Mouse (Mus musculus): Measurements from ENCODE around the gene Gpatch8. TPM values are rescaled to one million over a fixed set of nuclear protein-coding genes. Genes with fewer than 3 reads are reported as not detected.
A peak's percentile ranks its signal among the peaks of the same experiment; 100 is the strongest.

The Gpatch8 gene
- total RNA-seq, 2 experiments from 2014 or later, result 39.5 to 45.7 TPM

DNA sequence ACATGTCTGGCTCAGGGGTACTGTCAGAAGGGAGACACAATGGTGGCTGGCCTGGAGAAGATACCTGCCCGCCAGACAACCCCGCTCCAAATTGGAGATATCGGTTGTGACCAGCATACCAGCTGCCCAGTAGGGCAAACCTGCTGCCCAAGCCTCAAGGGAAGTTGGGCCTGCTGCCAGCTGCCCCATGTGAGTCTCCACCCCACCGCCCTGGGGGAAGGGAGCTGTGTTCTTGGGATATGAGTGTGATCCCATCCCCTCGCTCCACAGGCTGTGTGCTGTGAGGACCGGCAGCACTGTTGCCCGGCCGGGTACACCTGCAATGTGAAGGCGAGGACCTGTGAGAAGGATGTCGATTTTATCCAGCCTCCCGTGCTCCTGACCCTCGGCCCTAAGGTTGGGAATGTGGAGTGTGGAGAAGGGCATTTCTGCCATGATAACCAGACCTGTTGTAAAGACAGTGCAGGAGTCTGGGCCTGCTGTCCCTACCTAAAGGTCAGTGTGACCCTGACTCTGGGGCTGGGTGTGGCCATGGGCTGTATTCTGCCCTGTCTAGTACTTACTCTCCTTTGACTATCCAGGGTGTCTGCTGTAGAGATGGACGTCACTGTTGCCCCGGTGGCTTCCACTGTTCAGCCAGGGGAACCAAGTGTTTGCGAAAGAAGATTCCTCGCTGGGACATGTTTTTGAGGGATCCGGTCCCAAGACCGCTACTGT, 120.3 kb downstream of the Gpatch8 start:
- DNase-seq (ENCODE audit: low spot score in 2 of 2), result peak in 1 of 2 experiments; percentile 39

DNA sequence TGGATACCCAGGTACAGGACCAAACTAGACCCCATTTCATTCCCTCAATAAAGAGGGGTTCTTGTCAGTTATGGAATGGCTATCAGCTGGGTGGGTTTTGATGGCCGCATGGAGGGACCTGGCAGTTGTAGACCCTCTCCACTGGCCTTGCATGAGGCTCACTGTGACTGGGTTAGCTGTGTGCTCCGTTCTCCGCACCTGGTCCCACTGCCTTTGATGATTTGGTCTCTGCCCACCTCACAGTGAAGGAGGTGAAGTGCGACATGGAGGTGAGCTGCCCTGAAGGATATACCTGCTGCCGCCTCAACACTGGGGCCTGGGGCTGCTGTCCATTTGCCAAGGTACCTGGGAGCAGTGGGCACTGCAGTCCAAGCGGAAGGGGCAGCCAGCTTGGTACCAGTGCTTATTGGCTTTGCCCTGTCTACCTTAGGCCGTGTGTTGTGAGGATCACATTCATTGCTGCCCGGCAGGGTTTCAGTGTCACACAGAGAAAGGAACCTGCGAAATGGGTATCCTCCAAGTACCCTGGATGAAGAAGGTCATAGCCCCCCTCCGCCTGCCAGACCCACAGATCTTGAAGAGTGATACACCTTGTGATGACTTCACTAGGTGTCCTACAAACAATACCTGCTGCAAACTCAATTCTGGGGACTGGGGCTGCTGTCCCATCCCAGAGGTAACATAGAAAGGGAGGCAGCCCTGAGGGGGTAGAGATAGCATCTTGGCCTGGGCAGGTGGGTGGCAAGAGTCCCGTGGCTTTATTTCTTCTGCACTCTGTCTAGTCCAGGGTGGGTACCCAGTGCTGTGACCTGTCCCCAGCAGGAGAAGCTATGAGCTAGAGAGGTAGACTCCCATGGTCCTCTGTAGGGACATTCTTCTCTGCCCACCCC, 121.1 kb downstream of the Gpatch8 start:
- DNase-seq (ENCODE audit: low spot score in 2 of 2), result no peak

DNA sequence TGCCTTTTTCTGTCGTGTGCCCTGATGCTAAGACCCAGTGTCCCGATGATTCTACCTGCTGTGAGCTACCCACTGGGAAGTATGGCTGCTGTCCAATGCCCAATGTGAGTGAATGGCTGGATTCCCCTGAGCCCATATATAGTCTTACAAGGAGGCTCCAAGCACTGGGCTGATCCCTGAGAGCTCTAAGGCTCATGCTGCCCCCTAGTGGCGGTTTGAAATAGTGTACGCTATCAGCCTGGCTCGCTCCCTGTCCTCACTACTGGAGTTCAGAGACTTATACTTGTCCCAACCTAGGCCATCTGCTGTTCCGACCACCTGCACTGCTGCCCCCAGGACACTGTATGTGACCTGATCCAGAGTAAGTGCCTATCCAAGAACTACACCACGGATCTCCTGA, 121.8 kb downstream of the Gpatch8 start:
- peak; percentile 82 to 88 for DNase-seq (ENCODE audit: low spot score in 2 of 2)

DNA sequence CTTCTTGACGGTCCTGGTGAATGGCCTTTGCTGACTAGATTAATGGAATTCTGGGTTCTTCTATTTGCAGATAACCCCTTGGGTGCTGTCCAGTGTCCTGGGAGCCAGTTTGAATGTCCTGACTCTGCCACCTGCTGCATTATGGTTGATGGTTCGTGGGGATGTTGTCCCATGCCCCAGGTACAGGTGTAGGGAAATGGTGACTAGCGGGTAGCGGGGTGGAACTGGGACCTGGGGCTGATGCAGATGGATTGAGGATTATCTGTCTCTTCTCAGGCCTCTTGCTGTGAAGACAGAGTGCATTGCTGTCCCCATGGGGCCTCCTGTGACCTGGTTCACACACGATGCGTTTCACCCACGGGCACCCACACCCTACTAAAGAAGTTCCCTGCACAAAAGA, 122.3 kb downstream of the Gpatch8 start:
- no peak for DNase-seq (ENCODE audit: low spot score in 2 of 2)

DNA sequence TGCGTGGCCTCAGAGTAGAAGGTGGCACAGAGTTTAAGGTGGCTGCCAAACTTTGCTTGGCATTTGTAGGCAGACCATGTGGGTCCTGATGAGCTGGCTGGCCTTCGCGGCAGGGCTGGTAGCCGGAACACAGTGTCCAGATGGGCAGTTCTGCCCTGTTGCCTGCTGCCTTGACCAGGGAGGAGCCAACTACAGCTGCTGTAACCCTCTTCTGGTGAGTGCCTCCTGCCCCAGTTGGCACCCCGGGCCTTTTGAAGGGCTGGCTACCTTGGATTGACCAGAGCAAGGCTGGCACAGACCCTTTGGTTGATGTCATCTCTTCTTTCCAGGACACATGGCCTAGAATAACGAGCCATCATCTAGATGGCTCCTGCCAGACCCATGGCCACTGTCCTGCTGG, 123.3 kb downstream of the Gpatch8 start:
- DNase-seq (ENCODE audit: low spot score in 2 of 2), result peak in 1 of 2 experiments; percentile 66

DNA sequence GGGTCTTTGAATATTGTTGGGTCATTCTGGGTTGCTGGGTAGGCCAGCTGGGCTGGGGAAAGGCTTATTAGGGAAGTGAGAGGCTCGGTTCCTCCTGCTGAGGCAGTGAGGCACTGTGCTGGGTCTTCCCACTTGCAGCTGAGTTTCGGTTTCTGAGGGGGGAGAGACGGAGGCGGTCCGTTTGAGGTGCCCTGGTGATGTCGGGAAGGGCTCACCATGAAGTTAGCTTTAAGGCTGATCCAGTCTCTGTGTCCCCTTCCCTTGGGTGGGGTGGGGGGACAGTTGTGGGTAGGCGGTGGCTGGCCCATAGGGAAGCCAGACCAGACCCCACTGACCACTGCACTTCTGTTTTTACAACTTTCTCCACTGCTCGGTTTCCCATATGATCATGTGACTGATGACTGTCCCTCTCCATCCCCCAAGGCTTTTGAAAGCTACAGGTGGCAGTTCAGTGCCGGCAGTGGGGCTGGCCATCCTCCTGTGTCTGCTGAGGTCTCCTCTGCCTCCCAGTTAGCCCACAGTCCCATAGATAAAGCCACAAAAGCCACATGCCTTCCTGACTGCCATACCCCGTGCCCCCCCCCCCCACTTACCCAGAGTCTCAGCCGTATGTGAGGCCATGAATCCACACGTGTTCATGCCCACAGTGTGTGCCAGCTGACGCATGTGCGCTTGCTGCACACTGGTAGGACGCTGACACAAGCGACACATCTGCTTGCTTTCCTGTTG, 123.9 kb downstream of the Gpatch8 start:
- DNase-seq (ENCODE audit: low spot score in 2 of 2), result no peak

DNA sequence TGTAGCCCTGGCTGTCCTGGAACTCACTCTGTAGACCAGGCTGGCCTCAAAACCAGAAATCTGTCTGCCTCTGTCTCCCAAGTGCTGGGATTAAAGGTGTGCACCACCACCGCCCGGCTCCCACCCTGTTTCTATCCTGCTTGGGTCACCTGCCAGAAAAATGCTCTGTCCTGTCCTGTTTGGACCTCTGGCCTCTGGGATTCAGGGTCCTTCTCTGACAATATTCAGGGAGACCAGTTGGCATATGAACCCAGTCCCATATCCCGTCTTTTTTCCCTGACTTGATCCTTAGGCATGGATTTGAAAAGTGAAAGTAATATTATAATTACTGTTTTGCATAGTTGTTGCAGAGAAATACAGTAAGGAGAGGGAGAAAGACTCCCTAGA, 124.5 kb downstream of the Gpatch8 start:
- DNase-seq (ENCODE audit: low spot score in 2 of 2), result no peak

DNA sequence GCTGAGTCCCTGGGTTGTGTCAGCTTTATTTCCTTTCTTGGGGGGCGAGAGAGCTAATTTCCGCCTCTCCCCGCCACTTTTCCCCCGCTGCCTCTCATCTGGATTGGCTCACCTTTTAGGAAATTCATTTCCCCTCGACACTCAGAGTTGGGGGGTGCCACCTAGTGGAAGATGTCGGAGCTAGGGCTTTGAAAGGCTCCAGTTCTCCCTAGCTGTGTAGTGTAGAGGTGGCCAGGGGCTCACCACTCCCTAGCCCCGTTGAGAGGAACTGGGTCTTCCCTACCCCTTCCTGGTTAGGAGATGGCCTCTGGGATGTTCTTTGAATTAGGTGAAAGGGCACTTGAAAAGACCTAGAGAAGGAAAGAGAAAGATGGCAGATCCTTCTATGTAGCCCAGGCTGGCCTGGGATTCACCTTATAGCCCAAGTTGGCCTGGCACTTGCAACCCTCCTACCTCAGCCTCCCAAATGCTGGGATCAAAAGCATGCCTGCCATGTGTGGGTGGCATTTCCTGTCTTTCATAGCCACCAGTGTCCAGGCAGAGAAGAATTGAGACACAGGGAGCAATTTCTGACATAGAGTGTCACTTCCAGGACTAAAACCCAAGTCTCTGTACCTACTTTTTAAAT, 125.1 kb downstream of the Gpatch8 start:
- peak in 1 of 2 experiments; percentile 81 for DNase-seq (ENCODE audit: low spot score in 2 of 2)

DNA sequence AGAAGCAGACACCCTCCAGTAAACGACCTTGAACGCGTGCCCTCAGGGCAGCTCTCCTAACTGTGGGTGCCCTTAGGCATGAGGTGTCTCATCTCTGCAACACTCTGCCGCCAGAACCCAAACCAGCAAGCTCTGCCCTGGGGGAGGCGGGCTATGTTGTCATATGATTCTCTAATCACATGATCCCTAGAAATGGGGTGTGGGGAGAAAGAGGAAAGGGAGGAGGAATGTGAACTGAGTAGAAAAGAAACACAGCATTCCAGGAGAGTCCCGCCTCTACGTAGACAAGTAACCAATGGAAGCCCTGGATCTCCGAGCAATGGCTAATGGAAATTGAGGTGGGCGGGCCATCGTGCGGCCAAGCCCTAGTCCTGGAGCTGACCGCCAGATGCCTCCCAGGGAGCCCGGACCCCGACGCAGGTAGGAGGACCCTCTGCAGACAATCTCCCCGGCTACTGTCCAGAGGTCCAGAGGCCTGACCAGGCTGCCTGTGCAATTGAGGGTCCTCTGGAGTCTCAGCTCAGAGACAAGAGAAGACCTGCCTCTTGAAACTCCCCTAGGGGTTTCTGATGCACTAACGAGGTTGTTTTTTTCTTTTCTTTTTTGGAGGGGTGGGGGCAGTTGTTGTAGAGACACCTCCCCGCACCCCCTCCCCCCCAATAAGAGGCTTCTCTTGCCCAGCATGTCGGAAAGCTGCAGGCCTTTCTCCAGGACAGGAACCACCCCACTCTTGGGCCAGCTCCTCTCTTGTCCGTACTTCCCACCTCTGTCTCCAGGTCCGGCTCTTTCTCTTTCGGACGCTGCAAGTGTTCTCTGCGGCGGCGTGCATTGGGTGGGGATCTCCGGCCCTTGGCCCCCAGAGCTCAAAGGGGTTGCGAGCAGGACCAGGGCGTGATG, 125.8 kb downstream of the Gpatch8 start, which contains the start of gene Grn:
Gene Grn (plus strand): TSS at position 195 of the 897 bp plus-strand sequence.
- peak; percentile 69 to 86 for DNase-seq (ENCODE audit: low spot score in 2 of 2)

DNA sequence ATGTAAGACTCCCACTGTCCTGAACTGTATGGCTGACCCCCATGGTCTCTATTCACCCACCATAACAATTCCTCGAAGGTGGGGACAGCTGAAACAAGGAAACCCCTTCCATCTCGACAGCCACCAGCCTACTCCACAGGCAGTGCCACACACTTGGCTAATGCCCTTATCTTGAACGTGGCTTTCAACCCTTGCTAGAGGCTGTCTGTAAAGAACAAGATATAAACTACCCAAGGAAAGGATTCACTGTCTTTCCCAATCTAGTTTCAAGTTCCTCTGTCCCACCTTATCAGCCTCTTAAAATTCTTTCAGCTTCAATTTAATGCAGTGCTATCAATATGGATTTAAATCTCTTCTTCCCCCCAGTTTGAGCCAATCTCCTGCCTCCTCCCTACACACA, 126.6 kb downstream of the Gpatch8 start:
- DNase-seq (ENCODE audit: low spot score in 2 of 2), result no peak

DNA sequence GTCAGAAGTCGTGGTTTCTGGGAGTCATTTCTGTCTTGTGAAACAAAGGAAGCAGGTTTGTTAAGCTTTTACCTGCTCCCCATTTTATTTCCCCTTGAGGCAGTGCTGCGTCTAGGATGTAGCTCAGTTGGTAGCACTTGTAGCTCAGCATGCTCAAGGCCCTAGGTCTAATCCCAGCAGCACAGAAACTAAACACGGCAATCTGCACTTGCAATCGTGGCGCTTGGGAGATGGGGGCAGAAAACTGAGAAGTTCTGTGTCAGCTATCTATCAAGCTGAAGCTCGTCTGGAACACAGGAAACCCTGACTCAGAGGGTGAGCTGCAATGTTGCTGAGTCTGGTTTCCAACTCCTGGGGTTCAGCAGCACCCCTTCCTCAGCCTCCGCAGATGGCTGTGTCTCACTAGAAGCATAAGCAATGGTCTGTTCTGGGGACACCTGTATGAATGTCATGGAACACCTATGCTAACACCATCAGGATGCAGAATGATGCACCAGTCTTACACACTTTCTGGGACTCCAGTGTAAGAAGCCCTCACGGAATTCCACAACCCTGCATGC, 127.1 kb downstream of the Gpatch8 start:
- no peak for DNase-seq (ENCODE audit: low spot score in 2 of 2)

Other genes with a start within 250 kb of the Gpatch8 start
- 10 to 100 TPM; 85.8 to 98.3 TPM for gene Ubtf, start 236.7 kb downstream of the Gpatch8 start, total RNA-seq (2021)
- gene Slc4a1, start 190.2 kb downstream of the Gpatch8 start, total RNA-seq (2021), result 1 to 10 TPM; 2.5 to 7.2 TPM
- gene Rundc3a, start 163.0 kb downstream of the Gpatch8 start, total RNA-seq (2021), result 1 to 10 TPM; 1.3 to 1.4 TPM
- gene Slc25a39, start 148.4 kb downstream of the Gpatch8 start, total RNA-seq (2021), result 10 to 100 TPM; 54.5 to 66.3 TPM
- gene Grn, start 126.1 kb downstream of the Gpatch8 start, total RNA-seq (2021), result 100 to 1,000 TPM; 129 to 130 TPM
- gene Fam171a2, start 108.7 kb downstream of the Gpatch8 start, total RNA-seq (2021), result 10 to 100 TPM; 27.4 to 43.6 TPM
- 1 to 10 TPM; 3.2 to 4.7 TPM for gene Itga2b, start 86.3 kb downstream of the Gpatch8 start, total RNA-seq (2021)
- 1 to 10 TPM; 2.1 to 2.8 TPM for gene Gm11627, start 23.1 kb upstream of the Gpatch8 start, total RNA-seq (2021)
- 10 to 100 TPM; 23.0 to 24.4 TPM for gene Fzd2, start 48.0 kb upstream of the Gpatch8 start, total RNA-seq (2021)
- under 1 TPM; 0.10 to 0.18 TPM for gene Meioc, start 107.3 kb upstream of the Gpatch8 start, total RNA-seq (2021)
- gene Ccdc43, start 141.4 kb upstream of the Gpatch8 start, total RNA-seq (2021), result 10 to 100 TPM; 75.7 to 84.0 TPM
- gene Adam11, start 205.0 kb upstream of the Gpatch8 start, total RNA-seq (2021), result 1 to 10 TPM; 2.5 to 2.6 TPM

Measured in gastrocnemius, postnatal 4 days (tissue).